ENCODE assay signal across 9 mouse cellular contexts in the genomic region with DNA sequence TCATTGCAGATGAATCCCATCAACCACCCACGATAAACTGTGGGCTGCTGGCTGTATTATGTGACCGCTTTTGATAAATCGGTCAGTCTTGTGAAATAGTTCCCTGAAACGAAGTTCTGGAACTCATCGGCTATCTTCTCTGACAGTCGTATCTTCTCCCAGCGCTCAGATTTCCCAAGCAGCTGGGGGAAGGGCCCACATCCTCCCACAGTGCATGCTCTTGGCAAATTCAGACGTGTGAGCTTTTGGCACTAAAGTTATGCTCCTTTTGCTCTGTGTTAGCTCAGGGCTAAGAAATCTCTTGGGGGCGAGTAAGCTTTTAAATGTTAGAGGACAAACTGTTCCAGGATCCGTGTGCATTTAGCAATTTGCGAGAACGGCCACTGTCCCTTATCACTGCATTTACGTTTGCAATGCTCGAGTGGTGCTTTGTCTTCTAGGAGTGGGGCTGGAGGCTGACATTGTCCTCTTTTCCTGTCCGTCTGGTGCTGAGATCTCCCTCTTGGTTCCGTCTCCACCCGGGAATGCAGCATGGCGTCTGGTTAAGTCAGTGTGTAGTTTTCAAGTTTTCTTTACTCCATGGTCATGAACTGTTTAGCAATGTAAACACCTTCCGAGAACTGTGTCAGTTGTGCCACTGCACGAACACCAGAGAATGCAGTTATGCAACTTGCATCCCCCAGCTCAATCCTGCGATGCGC. TPM values are rescaled to one million over a fixed set of nuclear protein-coding genes. Genes with fewer than 3 reads are reported as not detected.
DNase-seq lines count a peak whose midpoint lies in the region; TF ChIP-seq lines count a peak whose summit lies in the region.
"Had no signal": no experiment of that assay in that cellular context is flagged by ENCODE, and none has a peak within 500 bp of the region (broad histone marks: within the 10 kb centered on the region; RNA-seq: fewer than 3 reads in every experiment).

No protein-coding gene starts in this region.

- no peaks in the 10 kb centered on the region for H3K36me3 ChIP-seq in kidney, adult 2 months (ENCODE audit: control insufficient read depth, insufficient read depth, low read length)
- no peaks in the 10 kb centered on the region for H3K36me3 ChIP-seq in heart, embryonic 10.5 days
- H3K36me3 ChIP-seq in liver, adult 2 months (ENCODE audit: control insufficient read depth, insufficient read depth, low read length): no peaks in the 10 kb centered on the region
- H3K36me3 ChIP-seq in testis, adult 2 months (ENCODE audit: control insufficient read depth, insufficient read depth, low read length): no peaks in the 10 kb centered on the region
- H3K36me3 ChIP-seq: limb, embryonic 13.5 days had no signal

- H3K4me1 ChIP-seq in kidney, adult 2 months (ENCODE audit: control insufficient read depth, insufficient read depth, low read length): no peaks in the 10 kb centered on the region; the same call in 1 of the 2 replicates
- peaks cover 10% of the 10 kb centered on the region; the same call in 1 of the 2 replicates for H3K4me1 ChIP-seq in heart, embryonic 10.5 days
- H3K4me1 ChIP-seq in liver, adult 2 months (ENCODE audit: control insufficient read depth, insufficient read depth, low read length): no peaks in the 10 kb centered on the region
- H3K4me1 ChIP-seq in testis, adult 2 months (ENCODE audit: control insufficient read depth, insufficient read depth, low read length): no peaks in the 10 kb centered on the region

- H3K27ac ChIP-seq in kidney, adult 2 months (ENCODE audit: insufficient read depth, low read depth, low read length): no peak overlapping the region
- peak overlapping the region; percentile 60 for H3K27ac ChIP-seq in heart, embryonic 10.5 days
- H3K27ac ChIP-seq in liver, adult 2 months (replicated peaks; ENCODE audit: insufficient read depth, low read depth, low read length): no peak overlapping the region
- no peak overlapping the region for H3K27ac ChIP-seq in testis, adult 2 months (ENCODE audit: control insufficient read depth, insufficient read depth, low read depth, low read length)
- H3K27ac ChIP-seq: limb, embryonic 13.5 days had no signal

- no peak overlapping the region; the same call in 1 of the 2 replicates for H3K4me3 ChIP-seq in kidney, adult 2 months (ENCODE audit: insufficient read depth, low read depth, low read length)
- peak overlapping the region; percentile 38 for H3K4me3 ChIP-seq in heart, embryonic 10.5 days
- no peak overlapping the region for H3K4me3 ChIP-seq in liver, adult 2 months (ENCODE audit: insufficient read depth, low read depth, low read length)
- H3K4me3 ChIP-seq in testis, adult 2 months (ENCODE audit: control insufficient read depth, low read depth, low read length): 0 out of 2 replicates have a peak overlapping the region, but pooled peaks have one; percentile 3
- H3K4me3 ChIP-seq: limb, embryonic 13.5 days had no signal

- H3K9me3 ChIP-seq in heart, embryonic 10.5 days: no peaks in the 10 kb centered on the region
- H3K9me3 ChIP-seq: limb, embryonic 13.5 days had no signal

- no peak for TF ChIP-seq POLR2A in kidney, adult 2 months (IDR thresholded peaks at IDR 0.05; ENCODE audit: low read depth, low read length)
- TF ChIP-seq POLR2A in liver, adult 2 months (IDR thresholded peaks at IDR 0.05; ENCODE audit: extremely low read depth, insufficient read depth, low read length): no peak
- TF ChIP-seq POLR2A in testis, adult 2 months (IDR thresholded peaks at IDR 0.05; ENCODE audit: control insufficient read depth, low read depth, low read length): no peak

- no peaks in the 10 kb centered on the region for H3K27me3 ChIP-seq in kidney, adult 2 months (replicated peaks; ENCODE audit: control insufficient read depth, insufficient read depth, low read length)
- peaks cover 8% of the 10 kb centered on the region for H3K27me3 ChIP-seq in heart, embryonic 10.5 days (ENCODE audit: insufficient read depth, poor library complexity, severe bottlenecking)
- H3K27me3 ChIP-seq in liver, adult 2 months (ENCODE audit: control insufficient read depth, insufficient read depth, low read length): no peaks in the 10 kb centered on the region
- no peaks in the 10 kb centered on the region for H3K27me3 ChIP-seq in testis, adult 2 months (ENCODE audit: control insufficient read depth, insufficient read depth, low read length)
- H3K27me3 ChIP-seq: limb, embryonic 13.5 days had no signal

- H3K79me2 ChIP-seq in liver, adult 2 months (ENCODE audit: control insufficient read depth, insufficient read depth, low read length): no peaks in the 10 kb centered on the region

- peak; percentile 40 for DNase-seq in kidney, adult 2 months
- no peak for DNase-seq in kidney, adult 9 months
- DNase-seq in heart, embryonic 10.5 days (ENCODE audit: low spot score): no peak
- DNase-seq in liver, adult 2 months (ENCODE audit: extremely low read depth, low read depth, low spot score): peak; percentile 24
- no peak for DNase-seq in right cerebral cortex, adult 2 months (ENCODE audit: low spot score in 2 of 2)
- no peak for DNase-seq in layer of hippocampus, postnatal 10 days (ENCODE audit: low spot score in 2 of 2)
- no peak for DNase-seq in retina, postnatal 1 day

- no peak overlapping the region for H3K9ac ChIP-seq in liver, adult 2 months (ENCODE audit: low read depth, low read length)
- H3K9ac ChIP-seq: limb, embryonic 13.5 days had no signal

- 15% methylated on average over 22 of the region's 22 CpGs for WGBS in kidney, adult 2 months
- WGBS in heart, embryonic 10.5 days: 26% methylated on average over 22 of the region's 22 CpGs
- 24% methylated on average over 22 of the region's 22 CpGs for WGBS in liver, adult 2 months

- TF ChIP-seq CTCF in kidney, adult 2 months (conservative IDR thresholded peaks at IDR 0.05; ENCODE audit: insufficient read depth, insufficient read length, low read depth, low read length): no peak
- no peak for TF ChIP-seq CTCF in liver, adult 2 months (IDR thresholded peaks at IDR 0.05; ENCODE audit: low read depth, low read length)
- no peak for TF ChIP-seq CTCF in testis, adult 2 months (IDR thresholded peaks at IDR 0.05; ENCODE audit: control insufficient read depth, insufficient read depth, insufficient replicate concordance, low read depth, low read length)

RNA-seq across cellular contexts. Expression of gene Spdl1, which starts 12.3 kb away (rescaled TPM):
- 0.38 and 0.52 TPM in 2 replicates for polyA plus RNA-seq in kidney, adult 2 months (2012; rRNA removed)
- polyA plus RNA-seq in heart, embryonic 10.5 days (2016; fragmentation: Nextera tagmentation; extraction: Ambion mirVana): 19.6 and 26.2 TPM in 2 replicates
- 0.18 and 0.60 TPM in 2 replicates for total RNA-seq in liver, adult 2 months (2014; rRNA removed)
- polyA plus RNA-seq in liver, adult 2 months (2012; rRNA removed): 0.07 TPM in 2 replicates
- 3.8 and 4.1 TPM in 2 replicates for polyA plus RNA-seq in testis, adult 2 months (2012; rRNA removed)
- total RNA-seq in layer of hippocampus, postnatal 10 days (2021): 1 to 10 TPM; 1.0 TPM

Comparison
In these comparisons a context has a peak if more than half of its experiments do, and no peak if none do; other contexts are left out.
1. DNase-seq: peak in kidney, adult 2 months (single experiment) and liver, adult 2 months (single experiment); none in kidney, adult 9 months (single experiment), heart, embryonic 10.5 days (single experiment), right cerebral cortex, adult 2 months (0 of 2), layer of hippocampus, postnatal 10 days (0 of 2) and retina, postnatal 1 day (single experiment).
2. H3K4me3 ChIP-seq: peak in heart, embryonic 10.5 days (single experiment) and testis, adult 2 months (single experiment); none in kidney, adult 2 months (single experiment) and liver, adult 2 months (single experiment).